Mouse (Mus musculus) olfactory bulb, adult 2 months (tissue): ENCODE data around the gene Jph3. TPM values are rescaled to one million over a fixed set of nuclear protein-coding genes. Genes with fewer than 3 reads are reported as not detected.
A peak's percentile ranks its signal among the peaks of the same experiment; 100 is the strongest.

Experiments
- H3K27ac ChIP-seq: fragments of 200-500 bp; 2 replicates; pipeline ENCODE4 v1.5.1; 2012; ENCODE audit warnings: low read depth, low read length; ENCODE audit not compliant: insufficient read depth
- H3K4me1 ChIP-seq: fragments of 200-500 bp; 2 replicates; pipeline ENCODE4 v1.6.1; 2012; ENCODE audit warnings: low read length; ENCODE audit not compliant: control insufficient read depth, insufficient read depth
- H3K4me3 ChIP-seq: fragments of 200-500 bp; 2 replicates; pipeline ENCODE4 v1.5.1; 2012; ENCODE audit warnings: mild to moderate bottlenecking, low read depth, low read length, moderate library complexity; ENCODE audit not compliant: insufficient read depth
- CTCF ChIP-seq: fragments of 200-500 bp; IDR thresholded peaks from 2 replicates; pipeline ENCODE4 v1.5.1; 2012; ENCODE audit warnings: low read depth, mild to moderate bottlenecking, low read length, moderate library complexity; ENCODE audit not compliant: insufficient read depth
- POLR2A ChIP-seq: fragments of 200-500 bp; IDR thresholded peaks from 2 replicates; pipeline ENCODE4 v1.6.1; 2012; ENCODE audit warnings: mild to moderate bottlenecking, low read depth, low read length, moderate library complexity; ENCODE audit not compliant: insufficient read depth
- WGBS: fragments of 180-500 bp; shearing (Covaris S2); methylation state at CpG from one replicate; pipeline ENCODE4 v1.1.7; 2018; 5-methylcytosine and 5-hydroxymethylcytosine counted together
- polyA plus RNA-seq: library from polyadenylated mRNA; stranded (reverse); fragments of >200 nt; gene quantifications from 2 replicates; pipeline ENCODE4 v1.2.4, GENCODE M21; 2012; ENCODE audit warnings: low replicate concordance; ENCODE audit not compliant: missing spikeins, insufficient read depth, insufficient read length

Jph3 gene
- polyA plus RNA-seq, 1 experiment = 104 TPM

DNA sequence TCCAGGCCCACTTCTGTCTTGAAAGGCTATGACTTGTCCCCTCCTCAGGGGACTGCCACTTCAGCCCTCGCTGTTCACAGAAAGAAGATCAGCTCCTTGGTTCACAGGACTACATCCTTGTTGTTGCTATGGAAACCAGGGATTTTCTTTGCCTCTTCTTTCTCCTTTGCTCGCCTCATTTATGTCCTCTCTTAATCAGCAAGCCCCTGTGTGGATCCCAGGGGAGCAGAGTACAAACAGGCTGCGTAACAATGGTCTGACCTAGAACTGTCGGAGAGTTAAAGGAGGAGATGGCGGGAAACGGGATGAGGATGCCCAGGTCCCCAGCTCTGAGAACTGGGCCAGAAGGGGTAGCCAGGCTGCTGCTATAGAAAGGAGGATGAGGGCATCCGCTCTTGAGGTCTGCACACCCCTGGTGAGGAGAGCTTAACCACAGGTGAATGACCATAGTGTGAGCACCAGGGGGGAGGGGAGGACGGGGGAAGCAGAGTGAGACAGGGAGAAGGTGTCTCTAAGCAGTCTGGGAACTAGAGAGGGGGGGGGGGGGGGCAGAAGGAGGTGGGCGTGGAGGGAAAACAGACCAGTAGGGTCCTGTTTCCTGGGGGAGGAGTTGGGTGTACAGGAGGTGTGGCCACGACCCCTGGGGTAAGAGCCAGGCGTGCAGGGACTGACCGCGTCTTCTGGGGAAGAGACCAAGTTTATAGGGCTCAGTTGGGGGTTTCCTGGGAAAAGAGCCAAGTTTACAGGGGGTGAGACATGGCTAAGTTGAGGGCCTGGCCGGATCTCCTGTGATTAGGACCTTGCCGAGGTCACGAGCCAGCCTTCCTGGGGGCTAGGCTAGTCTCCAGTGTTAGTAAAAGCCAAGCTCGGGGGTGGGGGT lies 31.4 kb upstream of the Jph3 start:
- WGBS = 5% methylated on average over 17 of the region's 17 CpGs
- TF ChIP-seq POLR2A (no peak), CTCF (no peak)
- Histone ChIP-seq H3K27ac (peak overlapping the region; percentile 90), H3K4me1 (peaks cover 35% of the 10 kb centered on the region), H3K4me3 (peak overlapping the region; percentile 14)

DNA sequence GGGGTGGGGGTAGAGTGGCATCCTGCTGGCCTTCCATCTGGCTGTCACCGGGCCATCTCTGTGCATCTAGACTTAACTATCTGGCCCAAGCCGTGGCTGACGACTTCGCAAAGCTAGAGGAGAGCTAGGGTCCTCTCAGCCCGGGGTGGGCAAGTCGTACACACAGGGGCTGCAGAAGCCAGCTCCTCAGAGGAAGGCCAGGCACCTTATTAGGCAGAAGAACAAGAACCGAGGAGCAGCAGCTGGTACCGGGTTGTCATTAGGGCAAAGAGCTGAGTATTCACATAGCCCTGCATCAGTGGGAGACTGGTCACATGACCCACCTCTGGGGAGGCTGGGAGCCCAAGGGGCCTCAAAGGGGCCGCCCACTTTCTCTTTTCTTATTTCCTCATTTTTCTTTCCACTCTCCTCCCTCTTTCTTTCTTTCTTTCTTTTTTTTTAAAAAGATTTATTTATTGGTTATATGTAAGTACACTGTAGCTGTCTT lies 30.8 kb upstream of the Jph3 start:
- Histone ChIP-seq H3K4me1 (peaks cover 32% of the 10 kb centered on the region), H3K27ac (peak overlapping the region; percentile 70; the same call in 1 of the 2 replicates), H3K4me3 (no peak overlapping the region; the same call in 1 of the 2 replicates)
- TF ChIP-seq CTCF = no peak
- 15% methylated on average over 9 of the region's 9 CpGs for WGBS

DNA sequence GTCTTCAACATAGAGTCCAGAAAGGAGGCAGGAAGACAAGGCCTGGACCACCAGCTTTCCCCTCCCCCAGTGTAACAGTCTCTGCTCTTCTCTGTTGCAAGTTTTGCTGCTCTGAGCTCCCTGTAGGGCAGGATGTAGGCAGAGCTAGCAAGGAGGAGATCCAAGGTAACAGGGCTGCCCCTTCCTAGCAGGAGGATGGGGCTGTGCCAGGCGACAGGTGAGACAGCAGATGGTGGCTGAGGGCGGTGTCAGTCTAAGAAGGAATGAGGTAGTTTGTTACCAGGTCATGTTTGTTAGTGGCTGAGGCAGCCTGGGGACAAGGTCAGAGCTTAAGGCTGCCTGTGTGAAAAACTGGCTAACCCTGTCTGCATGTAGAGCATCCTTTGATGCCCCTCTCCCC lies 29.5 kb upstream of the Jph3 start:
- H3K4me1 ChIP-seq = peaks cover 33% of the 10 kb centered on the region
- no peak for TF ChIP-seq CTCF
- no peak for TF ChIP-seq POLR2A
- H3K4me3 ChIP-seq = no peak overlapping the region
- H3K27ac ChIP-seq = no peak overlapping the region
- 94% methylated on average over 2 of the region's 2 CpGs for WGBS

DNA sequence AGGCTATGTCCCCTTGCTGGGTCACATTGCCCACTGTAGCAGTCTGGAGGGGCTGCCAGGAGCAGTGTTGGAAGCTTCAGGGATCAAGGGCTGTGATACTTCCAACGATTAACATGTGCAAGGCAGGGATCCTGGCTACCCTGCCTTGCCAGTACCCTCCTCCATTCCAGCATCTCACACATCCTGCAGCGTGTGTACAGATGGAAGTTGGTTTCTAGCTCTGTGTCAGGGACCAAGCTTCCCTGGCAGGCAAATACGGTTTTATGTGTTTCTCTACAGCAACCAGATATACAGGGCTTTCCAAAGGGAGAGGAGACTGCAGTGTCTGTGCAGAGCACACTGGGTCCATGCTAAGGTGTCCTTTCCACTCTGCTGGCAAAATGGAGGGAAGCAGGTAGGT lies 24.2 kb upstream of the Jph3 start:
- Histone ChIP-seq H3K4me3 (no peak overlapping the region), H3K4me1 (peaks cover 42% of the 10 kb centered on the region), H3K27ac (peak overlapping the region; percentile 34; the same call in 1 of the 2 replicates)
- TF ChIP-seq CTCF = no peak
- no peak for TF ChIP-seq POLR2A
- WGBS = 32% methylated on average over 3 of the region's 3 CpGs

DNA sequence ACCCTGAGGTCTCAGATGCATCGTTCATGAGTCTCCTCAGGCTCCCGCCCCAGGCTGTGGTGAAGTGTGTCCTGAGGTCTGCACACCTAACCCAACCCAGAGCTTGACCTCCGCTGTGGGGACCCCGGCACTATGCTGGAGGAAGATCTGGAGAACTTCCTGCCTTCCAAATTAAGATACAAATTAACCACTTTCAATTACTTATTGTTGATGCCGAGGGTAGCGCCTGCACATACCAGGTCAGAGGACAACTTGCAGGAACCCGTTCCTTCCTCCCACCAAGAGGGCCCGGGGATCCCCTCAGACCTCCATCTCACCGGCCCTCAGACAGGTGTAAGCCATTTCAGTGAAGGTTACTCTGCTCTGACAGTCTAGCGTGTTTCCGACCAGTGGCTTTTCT lies 22.5 kb upstream of the Jph3 start:
- WGBS = 63% methylated on average over 11 of the region's 11 CpGs
- TF ChIP-seq POLR2A (no peak), CTCF (no peak)
- Histone ChIP-seq H3K4me1 (peaks cover 42% of the 10 kb centered on the region), H3K4me3 (no peak overlapping the region), H3K27ac (peak overlapping the region; percentile 31; the same call in 1 of the 2 replicates)

DNA sequence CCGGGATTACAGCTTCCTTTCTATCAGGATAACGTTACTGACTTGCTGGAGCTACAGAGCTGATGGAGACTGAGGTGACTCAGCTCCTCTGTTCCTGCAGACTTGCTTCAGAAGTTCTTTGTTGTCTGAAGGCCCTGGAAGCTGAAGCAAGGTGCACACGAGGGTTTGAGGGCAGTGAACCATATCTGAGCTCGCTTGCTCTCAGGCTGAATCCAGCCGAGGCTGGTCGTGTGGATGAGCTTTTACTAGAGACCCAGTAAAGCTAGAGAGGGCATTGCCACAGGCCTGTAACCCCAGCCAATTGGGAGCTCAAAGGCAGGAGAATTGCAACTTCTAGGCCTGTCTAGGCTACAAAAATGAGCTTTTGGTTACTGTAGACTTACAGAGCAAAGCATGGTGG lies 21.0 kb upstream of the Jph3 start:
- WGBS = 58% methylated on average over 6 of the region's 6 CpGs
- no peak for TF ChIP-seq POLR2A
- TF ChIP-seq CTCF = no peak
- Histone ChIP-seq H3K4me1 (peaks cover 44% of the 10 kb centered on the region), H3K27ac (no peak overlapping the region), H3K4me3 (no peak overlapping the region)

DNA sequence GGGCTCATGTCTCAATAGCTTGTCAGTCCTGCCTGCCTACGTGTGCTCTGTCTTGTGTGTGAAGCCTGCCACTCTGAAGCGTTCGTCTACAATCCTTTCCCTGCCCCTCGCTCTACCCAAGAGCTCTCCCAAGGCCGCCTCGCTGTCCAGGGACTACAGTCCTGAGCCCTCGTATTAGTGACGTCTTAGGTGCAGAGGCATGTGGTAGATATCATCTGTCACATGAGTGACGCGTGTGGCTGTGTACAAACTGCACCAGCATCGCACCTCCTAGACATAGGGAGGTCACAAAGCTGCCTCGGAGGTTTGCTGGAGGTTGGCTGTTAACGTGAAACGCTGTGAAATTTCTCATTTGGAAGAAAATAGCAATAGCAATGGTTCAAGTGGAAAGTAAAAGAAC lies 11.9 kb upstream of the Jph3 start:
- Histone ChIP-seq H3K27ac (0 out of 2 replicates have a peak overlapping the region, but pooled peaks have one; percentile 9), H3K4me1 (peaks cover 39% of the 10 kb centered on the region), H3K4me3 (no peak overlapping the region)
- no peak for TF ChIP-seq POLR2A
- TF ChIP-seq CTCF = no peak
- WGBS = 41% methylated on average over 14 of the region's 14 CpGs

DNA sequence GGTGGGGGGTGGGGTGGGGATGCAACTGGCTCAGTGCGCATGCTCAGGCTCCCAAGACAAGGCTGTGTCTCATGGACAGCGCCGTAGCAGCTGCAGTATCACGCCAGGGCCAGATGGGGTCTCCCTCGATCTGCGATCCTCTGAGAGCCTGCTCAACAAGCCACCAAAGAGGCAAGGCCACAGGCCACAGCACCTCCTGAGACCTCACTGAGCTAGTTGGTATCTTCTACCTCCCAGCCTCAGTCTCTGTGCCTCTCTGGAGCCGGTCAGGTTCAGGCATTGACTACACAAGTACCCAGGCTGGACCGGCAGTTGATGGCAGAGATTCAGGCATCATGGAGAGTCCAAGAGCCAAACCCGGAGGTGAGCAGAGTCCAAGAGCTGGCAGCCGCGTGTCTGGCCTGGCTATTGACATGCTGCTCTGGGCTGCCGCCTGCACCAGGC lies 11.4 kb upstream of the Jph3 start:
- TF ChIP-seq CTCF (peak; percentile 90), POLR2A (no peak)
- Histone ChIP-seq H3K27ac (no peak overlapping the region), H3K4me3 (no peak overlapping the region), H3K4me1 (peaks cover 39% of the 10 kb centered on the region)
- 18% methylated on average over 12 of the region's 12 CpGs for WGBS

DNA sequence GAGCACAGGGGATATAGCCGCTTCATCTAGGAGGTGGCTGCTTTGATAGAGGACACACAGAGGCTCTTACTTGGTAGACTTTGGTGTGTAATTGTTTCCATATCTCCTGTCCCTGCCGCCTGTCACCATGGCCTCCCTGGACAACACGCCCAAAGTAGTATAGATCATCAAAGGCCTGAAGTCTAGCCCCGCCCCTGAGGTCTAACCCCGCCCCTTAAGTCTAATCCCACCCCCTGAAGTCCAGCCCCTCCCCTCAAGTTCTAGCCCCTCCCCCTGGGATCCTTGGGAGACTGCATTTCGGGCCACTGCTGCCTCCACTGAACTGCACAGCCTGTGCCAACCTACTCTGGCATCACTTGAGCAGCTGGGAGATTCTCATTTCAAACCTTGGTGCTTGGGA lies 10.5 kb upstream of the Jph3 start:
- Histone ChIP-seq H3K4me3 (no peak overlapping the region), H3K27ac (no peak overlapping the region), H3K4me1 (peaks cover 33% of the 10 kb centered on the region)
- TF ChIP-seq POLR2A = no peak
- no peak for TF ChIP-seq CTCF
- 57% methylated on average over 6 of the region's 6 CpGs for WGBS
